Mouse (Mus musculus) liver, adult (tissue): ENCODE results near the gene Maml3.

Experiments
- GATA4 ChIP-seq: IDR thresholded peaks from 2 replicates; pipeline ENCODE4 v1.6.1; 2014; ENCODE audit warnings: mild to moderate bottlenecking, low read length; ENCODE audit not compliant: insufficient replicate concordance

Gene Maml3

DNA sequence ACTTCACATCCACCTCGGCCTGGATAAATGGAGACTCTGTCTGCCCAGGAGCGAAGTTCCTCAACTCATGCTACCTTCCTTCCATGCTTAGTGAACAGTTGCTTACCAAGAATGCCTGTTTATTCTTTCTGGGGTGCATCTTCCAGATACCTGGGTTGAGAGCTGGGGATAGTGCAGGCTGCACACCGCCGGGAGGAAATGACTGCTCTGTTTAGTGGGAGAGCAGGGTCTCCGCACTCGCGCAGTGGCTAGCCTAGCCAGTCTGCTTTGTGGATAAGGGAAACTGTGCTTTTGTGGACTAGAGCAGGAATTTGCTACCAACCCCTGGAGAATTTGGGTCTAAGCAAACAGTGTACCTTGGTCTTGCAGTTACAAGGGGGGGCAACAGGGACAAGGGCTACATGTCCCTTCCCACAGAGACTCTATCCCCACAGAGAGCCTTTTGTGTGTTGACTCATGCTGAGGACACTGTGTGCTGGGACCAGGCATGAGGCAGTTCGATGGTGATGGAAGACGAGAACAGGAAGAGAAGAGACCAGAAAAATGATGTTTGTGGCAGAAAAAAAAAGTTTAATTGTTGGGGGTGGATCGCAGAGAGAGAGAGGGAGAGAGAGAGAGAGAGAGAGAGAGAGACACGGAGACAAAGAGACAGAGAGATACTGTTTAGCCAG lies 442.9 kb downstream of the Maml3 start:
- no peak for TF ChIP-seq GATA4

DNA sequence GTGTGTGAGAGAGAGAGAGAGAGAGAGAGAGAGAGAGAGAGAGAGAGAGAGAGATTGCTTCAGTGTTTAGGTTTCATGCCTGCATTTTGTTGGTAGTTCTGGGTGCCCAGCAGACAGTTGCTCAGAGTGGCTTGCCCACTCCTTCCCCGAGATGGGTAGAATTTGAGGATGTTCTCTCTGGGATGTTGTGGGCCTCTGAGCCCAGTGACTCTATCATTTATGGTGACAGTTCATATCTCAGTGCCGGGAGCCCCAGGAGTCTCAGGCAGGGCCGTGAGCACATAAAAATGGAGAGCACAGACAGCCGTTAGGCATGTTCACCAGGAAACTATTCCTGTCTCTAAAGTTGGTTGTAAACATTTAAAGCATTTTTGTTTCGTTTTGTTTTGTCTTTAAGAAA lies 443.5 kb downstream of the Maml3 start:
- TF ChIP-seq GATA4 = no peak

- TF ChIP-seq GATA4 = no peak
Measured at GRCm38 (mm10) chr3:51660821-51661276, 444.0 kb downstream of the Maml3 start.

GRCm38 (mm10) chr3:51660060-51660459 lies 444.8 kb downstream of the Maml3 start, which contains the start of gene Mgst2:
Gene Mgst2 (plus strand): TSS chr3:51660360.
- no peak for TF ChIP-seq GATA4

DNA sequence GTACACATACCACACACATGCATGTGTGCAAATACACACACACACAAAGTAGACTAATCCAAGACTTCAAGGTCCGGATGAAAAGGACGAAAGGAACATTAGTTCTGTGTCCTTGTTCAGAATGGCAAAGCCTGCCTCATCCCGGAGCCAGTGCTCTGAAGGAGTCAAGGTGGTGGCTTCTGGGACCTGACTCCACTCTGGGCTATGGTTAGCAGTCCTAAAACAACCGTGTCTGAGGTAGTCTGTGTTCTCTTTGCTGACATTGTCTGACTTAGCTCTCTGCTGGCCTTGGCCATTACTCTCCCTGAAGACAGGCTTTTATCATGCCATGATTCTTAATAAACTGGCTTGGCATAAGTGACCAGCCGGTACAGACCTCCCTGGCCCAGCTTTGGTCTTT lies 445.5 kb downstream of the Maml3 start:
- TF ChIP-seq GATA4 = no peak

GRCm38 (mm10) chr3:51654303-51655055 lies 450.4 kb downstream of the Maml3 start:
- no peak for TF ChIP-seq GATA4

DNA sequence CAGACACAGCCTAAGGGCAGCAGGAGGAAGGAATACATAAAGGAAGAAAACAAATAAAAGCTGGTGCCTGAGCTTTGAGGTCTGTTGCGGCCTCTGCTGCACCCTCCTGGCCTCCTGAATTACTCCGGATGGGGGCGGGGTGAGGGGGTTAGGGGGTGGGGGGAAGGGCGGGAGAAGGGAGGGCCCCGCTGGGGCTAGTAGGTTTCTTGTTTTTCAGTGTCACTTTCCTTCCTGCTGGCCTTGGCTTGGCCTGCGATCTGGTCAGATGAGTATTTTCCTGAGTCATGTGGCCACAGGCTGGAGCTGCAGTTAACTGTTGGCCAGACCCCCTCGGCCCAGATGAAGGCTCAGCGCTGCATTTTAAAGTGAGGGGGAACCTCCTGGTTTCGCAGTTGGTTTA lies 452.2 kb downstream of the Maml3 start:
- no peak for TF ChIP-seq GATA4

DNA sequence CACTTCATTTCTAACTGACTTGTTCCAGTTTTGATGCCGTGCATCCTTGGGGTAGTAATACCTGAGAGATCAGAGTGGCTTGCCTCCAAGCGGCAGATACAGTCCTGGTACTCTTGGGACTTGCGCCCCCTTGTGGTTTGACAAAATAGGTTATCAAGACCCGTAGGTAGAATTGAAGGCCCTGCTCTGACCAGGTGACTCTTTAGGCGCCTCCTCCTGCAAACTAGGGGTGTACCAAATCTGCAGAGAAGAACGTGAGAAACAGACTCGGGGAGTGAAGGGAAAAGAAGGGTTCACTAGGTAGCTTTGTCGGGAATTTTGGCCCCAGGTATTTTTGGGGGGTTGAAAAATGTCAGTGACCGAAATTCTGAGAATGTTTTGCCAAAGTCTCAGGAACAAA lies 452.6 kb downstream of the Maml3 start:
- TF ChIP-seq GATA4 = no peak

- no peak for TF ChIP-seq GATA4
Measured at GRCm38 (mm10) chr3:51651149-51651548, 453.7 kb downstream of the Maml3 start.

DNA sequence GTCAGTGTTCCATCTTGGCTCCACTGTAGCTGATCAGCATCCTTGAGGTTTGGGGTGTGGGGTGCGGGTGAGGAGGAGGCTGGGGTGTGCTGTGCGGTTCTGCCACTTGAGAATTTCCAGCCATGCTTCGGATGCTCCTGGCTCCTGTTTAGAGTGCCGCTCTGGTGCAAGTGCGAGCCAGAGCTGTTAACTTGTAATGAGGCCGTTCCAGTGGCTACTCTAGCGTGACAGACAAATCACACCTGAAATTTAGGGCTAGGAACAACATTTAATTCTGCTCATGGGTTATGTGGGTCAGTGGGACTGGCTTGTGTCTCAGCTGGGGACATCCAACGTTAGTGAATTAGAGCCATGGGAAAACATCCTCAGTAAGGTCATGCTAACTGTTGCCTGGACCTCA lies 454.9 kb downstream of the Maml3 start:
- no peak for TF ChIP-seq GATA4

DNA sequence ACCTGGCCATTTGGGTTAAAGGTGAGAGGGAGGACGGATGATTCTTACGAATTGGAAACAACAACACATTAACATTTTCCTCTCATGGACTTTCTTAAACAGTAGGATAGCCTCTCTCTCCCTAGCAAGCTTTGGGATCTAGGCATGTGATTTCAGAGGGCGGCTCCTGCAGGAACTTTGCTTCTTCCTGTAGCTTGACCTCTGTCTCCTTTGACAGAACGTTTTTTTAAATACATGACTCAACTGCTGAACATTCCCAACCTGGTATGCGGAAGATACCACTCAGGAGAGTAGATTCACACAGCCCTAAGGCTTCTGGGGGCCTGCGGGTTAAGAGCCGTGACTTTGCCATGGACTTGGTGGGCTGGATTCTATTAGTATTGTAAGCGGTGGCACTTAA lies 455.4 kb downstream of the Maml3 start:
- TF ChIP-seq GATA4 = no peak

GRCm38 (mm10) chr3:51648037-51648664 lies 456.7 kb downstream of the Maml3 start:
- TF ChIP-seq GATA4 = no peak

- no peak for TF ChIP-seq GATA4
Measured at GRCm38 (mm10) chr3:51647356-51647755, 457.5 kb downstream of the Maml3 start.

DNA sequence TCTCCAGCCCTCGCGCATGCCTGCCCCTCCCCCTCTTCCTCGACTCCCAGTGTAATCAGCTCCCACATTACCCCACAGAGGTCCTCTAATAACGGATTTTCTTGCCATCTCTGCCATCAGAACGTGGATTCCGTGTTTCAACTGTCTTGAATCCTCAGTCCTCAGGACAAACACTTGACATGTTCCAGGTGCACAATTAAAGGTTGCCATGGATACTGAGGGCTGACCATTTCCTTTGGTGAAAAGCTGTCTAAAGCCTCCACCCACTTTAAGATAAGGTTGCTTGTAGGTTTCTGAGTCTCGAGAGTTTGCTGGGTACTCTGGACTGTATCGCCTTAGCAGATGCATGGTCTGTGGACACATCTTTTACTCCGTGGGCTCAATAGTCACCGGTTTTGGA lies 458.6 kb downstream of the Maml3 start:
- TF ChIP-seq GATA4 = no peak

- no peak for TF ChIP-seq GATA4
Measured at GRCm38 (mm10) chr3:51645484-51645883, 459.4 kb downstream of the Maml3 start.

GRCm38 (mm10) chr3:51638260-51638659 lies 466.6 kb downstream of the Maml3 start:
- TF ChIP-seq GATA4 = no peak
